ENCODE assay signal across 7 mouse cellular contexts in the genomic region with DNA sequence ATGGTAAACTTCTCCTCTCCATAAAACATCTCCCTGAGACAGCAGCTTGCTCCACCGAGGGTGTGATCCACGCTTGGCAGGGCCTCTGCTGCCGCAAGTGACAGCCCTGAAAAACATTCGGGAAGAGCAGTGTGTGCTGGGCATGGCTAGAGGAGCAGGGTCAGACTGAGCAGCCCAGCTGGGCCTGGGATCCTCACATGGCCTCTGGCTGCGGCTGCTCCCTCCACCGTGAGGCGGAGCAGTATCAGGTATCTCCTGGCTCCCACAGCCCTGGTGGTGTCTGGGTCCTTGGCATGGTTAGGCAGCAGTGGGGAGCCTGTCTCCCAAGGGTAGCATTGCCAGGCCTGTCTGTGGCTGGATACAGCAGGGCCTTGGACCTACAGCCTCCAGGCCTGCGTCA. TPM values are rescaled to one million over a fixed set of nuclear protein-coding genes. Genes with fewer than 3 reads are reported as not detected.
DNase-seq lines count a peak whose midpoint lies in the region; ATAC-seq lines count a peak whose summit lies in the region.

No protein-coding gene starts in this region.

- no peaks in the 10 kb centered on the region for H3K27me3 ChIP-seq in neural tube, embryonic 11.5 days (ENCODE audit: control insufficient read depth, insufficient read depth, low read length)
- H3K27me3 ChIP-seq in forebrain, embryonic 12.5 days, result no peaks in the 10 kb centered on the region
- no peaks in the 10 kb centered on the region for H3K27me3 ChIP-seq in midbrain, embryonic 12.5 days

- H3K4me3 ChIP-seq in neural tube, embryonic 11.5 days (ENCODE audit: low read depth, low read length), result no peak overlapping the region
- H3K4me3 ChIP-seq in forebrain, embryonic 12.5 days (replicated peaks), result no peak overlapping the region
- H3K4me3 ChIP-seq in midbrain, embryonic 12.5 days, result no peak overlapping the region

- no peak; the same call in 1 of the 2 replicates for ATAC-seq in neural tube, embryonic 11.5 days (ENCODE audit: insufficient read depth, low FRiP score, low TSS enrichment)
- 0 out of 2 replicates have a peak, but pooled peaks have one; percentile 4 for ATAC-seq in forebrain, embryonic 12.5 days (ENCODE audit: low FRiP score)
- no peak for ATAC-seq in midbrain, embryonic 12.5 days (ENCODE audit: low FRiP score, low read depth)

- H3K36me3 ChIP-seq in neural tube, embryonic 11.5 days (ENCODE audit: control insufficient read depth, insufficient read depth, low read length), result no peaks in the 10 kb centered on the region; the same call in 1 of the 2 replicates
- H3K36me3 ChIP-seq in forebrain, embryonic 12.5 days (replicated peaks), result peaks cover 6% of the 10 kb centered on the region
- H3K36me3 ChIP-seq in midbrain, embryonic 12.5 days, result peaks cover 13% of the 10 kb centered on the region; the same call in 1 of the 2 replicates

- no peak overlapping the region for H3K9ac ChIP-seq in neural tube, embryonic 11.5 days (ENCODE audit: low read length)
- H3K9ac ChIP-seq in forebrain, embryonic 12.5 days, result no peak overlapping the region
- H3K9ac ChIP-seq in midbrain, embryonic 12.5 days (replicated peaks), result peak overlapping the region; percentile 39; the same call in 1 of the 2 replicates

- DNase-seq in neural tube, embryonic 11.5 days (ENCODE audit: low spot score), result no peak
- no peak for DNase-seq in neural tube, embryonic 10.5 days (ENCODE audit: extremely low spot score, low spot score)
- peak; percentile 65 for DNase-seq in heart, postnatal 4 days
- DNase-seq in layer of hippocampus, postnatal 36 days, result no peak
- DNase-seq in thymus, postnatal 14 days, result no peak

- H3K4me2 ChIP-seq in neural tube, embryonic 11.5 days (ENCODE audit: low read depth), result no peak overlapping the region
- H3K4me2 ChIP-seq in forebrain, embryonic 12.5 days, result no peak overlapping the region
- H3K4me2 ChIP-seq in midbrain, embryonic 12.5 days (replicated peaks), result 0 out of 2 replicates have a peak overlapping the region, but pooled peaks have one; percentile 0

- peak overlapping the region; percentile 11 for H3K27ac ChIP-seq in neural tube, embryonic 11.5 days (ENCODE audit: low read depth, low read length)
- H3K27ac ChIP-seq in forebrain, embryonic 12.5 days, result peak overlapping the region; percentile 79
- peak overlapping the region; percentile 79 for H3K27ac ChIP-seq in midbrain, embryonic 12.5 days (replicated peaks)

- no peaks in the 10 kb centered on the region for H3K9me3 ChIP-seq in neural tube, embryonic 11.5 days (ENCODE audit: control insufficient read depth, low read length)
- no peaks in the 10 kb centered on the region for H3K9me3 ChIP-seq in forebrain, embryonic 12.5 days
- no peaks in the 10 kb centered on the region for H3K9me3 ChIP-seq in midbrain, embryonic 12.5 days

- peaks cover 60% of the 10 kb centered on the region for H3K4me1 ChIP-seq in neural tube, embryonic 11.5 days (ENCODE audit: control insufficient read depth, insufficient read depth, low read length)
- peaks cover 91% of the 10 kb centered on the region for H3K4me1 ChIP-seq in forebrain, embryonic 12.5 days
- H3K4me1 ChIP-seq in midbrain, embryonic 12.5 days, result peaks cover 91% of the 10 kb centered on the region

- 32% methylated on average over 8 of the region's 8 CpGs for WGBS in neural tube, embryonic 11.5 days
- WGBS in forebrain, embryonic 12.5 days, result 44% methylated on average over 8 of the region's 8 CpGs
- WGBS in midbrain, embryonic 12.5 days, result 42% methylated on average over 8 of the region's 8 CpGs

RNA-seq across cellular contexts. Expression of a gene that starts 38.6 kb away (rescaled TPM):
- polyA plus RNA-seq in neural tube, embryonic 11.5 days (2014; fragmentation: Nextera tagmentation; extraction: Ambion mirVana), result 57.4 and 60.2 TPM in 2 replicates
- polyA plus RNA-seq in forebrain, embryonic 12.5 days (2016; fragmentation: Nextera tagmentation; extraction: Ambion mirVana), result 64.1 and 68.3 TPM in 2 replicates
- 10 to 100 TPM; 67.0 to 78.5 TPM for total RNA-seq in heart, postnatal 4 days (2021)
- 79.4 and 82.5 TPM in 2 replicates for polyA plus RNA-seq in midbrain, embryonic 12.5 days (2016; fragmentation: Nextera tagmentation; extraction: Ambion mirVana)
- 10 to 100 TPM; 88.1 to 94.5 TPM for total RNA-seq in layer of hippocampus, postnatal 36 days (2021)

Comparison
In these comparisons a context has a peak if more than half of its experiments do, and no peak if none do; other contexts are left out.
1. H3K27ac ChIP-seq: peak in every context shown above with its lines; median percentile 79 in forebrain, embryonic 12.5 days; 79 in midbrain, embryonic 12.5 days; 11 in neural tube, embryonic 11.5 days.